Mouse (Mus musculus) hindbrain, embryonic 11.5 days (tissue): ENCODE measurements around the gene Gucd1. TPM values are rescaled to one million over a fixed set of nuclear protein-coding genes. Genes with fewer than 3 reads are reported as not detected.
"Not testable (repeated sequence)": the region's sequence is repeated elsewhere in the genome, so short reads cannot be mapped to it uniquely, and the experiment has no call there.

ENCODE experiments used
- ATAC-seq: fragments of 200-750 bp; cut with Nextera tagmentation; 2 replicates; pipeline ENCODE4 v1.8.0; 2017; ENCODE audit warnings: mild to moderate bottlenecking, moderate TSS enrichment, moderate library complexity; ENCODE audit not compliant: low FRiP score
- DNase-seq: peaks from one replicate; pipeline ENCODE4 v3.0.0-alpha.2; 2015; ENCODE audit warnings: low spot score
- H3K27ac ChIP-seq: fragments of 300-500 bp; sonication (generic); 2 replicates; pipeline ENCODE4 v1.5.1; 2014; ENCODE audit warnings: mild to moderate bottlenecking, low read depth, low read length
- H3K27me3 ChIP-seq: fragments of 300-500 bp; sonication (generic); 2 replicates; pipeline ENCODE4 v1.6.1; 2014; ENCODE audit warnings: mild to moderate bottlenecking, low read length, moderate library complexity, mixed read lengths; ENCODE audit not compliant: control insufficient read depth, insufficient read depth
- H3K36me3 ChIP-seq: fragments of 300-500 bp; sonication (generic); 2 replicates; pipeline ENCODE4 v1.6.1; 2014; ENCODE audit warnings: mild to moderate bottlenecking, low read length, moderate library complexity, mixed read lengths; ENCODE audit not compliant: control insufficient read depth, insufficient read depth
- H3K4me1 ChIP-seq: fragments of 300-500 bp; sonication (generic); replicated peaks from 2 replicates; pipeline ENCODE4 v1.6.1; 2014; ENCODE audit warnings: low read length, mixed read lengths; ENCODE audit not compliant: control insufficient read depth, insufficient read depth
- H3K4me2 ChIP-seq: fragments of 300-500 bp; sonication (generic); replicated peaks from 2 replicates; pipeline ENCODE4 v1.6.1; 2014; ENCODE audit warnings: mild to moderate bottlenecking, low read depth, low read length
- H3K4me3 ChIP-seq: fragments of 300-500 bp; sonication (generic); 2 replicates; pipeline ENCODE4 v1.5.1; 2014; ENCODE audit warnings: low read depth, low read length
- H3K9ac ChIP-seq: fragments of 300-500 bp; sonication (generic); 2 replicates; pipeline ENCODE4 v1.6.1; 2014; ENCODE audit warnings: low read depth, low read length
- H3K9me3 ChIP-seq: fragments of 300-500 bp; sonication (generic); 2 replicates; pipeline ENCODE4 v1.6.1; 2016; ENCODE audit warnings: low read length; ENCODE audit not compliant: control insufficient read depth
- WGBS: fragments of 180-500 bp; shearing (Covaris S2); extraction: QIAGEN DNeasy Blood & Tissue Kit; methylation state at CpG from one replicate; pipeline ENCODE4 v1.1.7; 2014; 5-methylcytosine and 5-hydroxymethylcytosine counted together
- polyA plus RNA-seq: library from polyadenylated mRNA; unstranded; fragments of >200 nt; fragmentation: Nextera tagmentation; extraction: Ambion mirVana; gene quantifications from 2 replicates; pipeline ENCODE4 v1.2.1, GENCODE M21; 2014

Gucd1 gene
- polyA plus RNA-seq, 1 experiment from 2014 or later: 26.7 TPM

DNA sequence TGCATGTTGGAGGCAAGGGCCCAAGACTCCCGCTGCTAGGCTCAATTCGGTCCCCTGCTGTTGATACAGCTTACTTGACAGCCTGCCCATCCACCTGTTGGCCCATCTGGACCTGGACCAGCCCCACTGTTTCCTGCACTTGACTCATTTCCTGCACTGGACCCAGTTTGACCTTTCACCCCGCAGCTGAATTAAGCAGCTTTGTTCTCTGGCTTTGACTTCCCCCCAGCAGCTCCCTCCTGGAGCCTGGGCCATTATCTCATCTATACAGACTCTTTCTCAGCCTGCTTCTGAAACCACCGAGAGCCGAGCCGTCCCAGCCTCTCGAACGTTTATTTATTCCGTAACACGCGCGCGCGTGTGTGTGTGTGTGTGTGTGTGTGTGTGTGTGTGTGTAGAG lies 120.8 kb downstream of the Gucd1 start:
- Histone ChIP-seq H3K4me2 (no peak overlapping the region), H3K27ac (no peak overlapping the region), H3K9ac (no peak overlapping the region), H3K27me3 (no peaks in the 10 kb centered on the region), H3K4me1 (no peaks in the 10 kb centered on the region), H3K36me3 (no peaks in the 10 kb centered on the region), H3K4me3 (no peak overlapping the region), H3K9me3 (no peaks in the 10 kb centered on the region)
- no peak for ATAC-seq
- peak; percentile 18 for DNase-seq
- WGBS: 53% methylated on average over 14 of the region's 14 CpGs

GRCm38 (mm10) chr10:75394796-75395195 lies 123.0 kb downstream of the Gucd1 start:
- no peaks in the 10 kb centered on the region for H3K36me3 ChIP-seq
- DNase-seq (no peak), ATAC-seq (no peak)
- 87% methylated on average over 8 of the region's 8 CpGs for WGBS
- no peaks in the 10 kb centered on the region for H3K27me3 ChIP-seq
- H3K4me3 ChIP-seq: no peak overlapping the region
- H3K9ac ChIP-seq: no peak overlapping the region
- no peaks in the 10 kb centered on the region for H3K4me1 ChIP-seq
- no peak overlapping the region for H3K27ac ChIP-seq
- no peaks in the 10 kb centered on the region for H3K9me3 ChIP-seq
- H3K4me2 ChIP-seq: no peak overlapping the region

DNA sequence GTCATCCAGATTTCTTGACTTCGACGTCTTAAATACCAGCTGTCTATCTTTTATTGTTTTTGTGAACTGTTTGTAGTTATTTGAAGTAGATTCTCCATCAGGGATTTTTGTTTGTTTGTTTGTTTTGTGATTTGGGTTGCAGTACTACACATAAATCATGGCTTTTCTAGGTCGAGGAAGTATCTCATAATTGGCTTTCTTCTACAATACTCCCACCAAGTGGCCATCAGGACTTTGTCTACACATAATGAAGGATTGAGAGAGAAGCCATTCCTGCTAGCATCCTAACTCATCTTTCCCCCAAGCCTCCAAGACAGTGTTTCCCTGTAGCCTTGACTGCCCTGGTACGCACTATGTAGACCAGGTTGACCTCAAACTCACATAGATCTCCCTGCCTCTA lies 126.9 kb downstream of the Gucd1 start:
- WGBS: 85% methylated on average over 4 of the region's 4 CpGs
- Histone ChIP-seq H3K9ac (no peak overlapping the region), H3K9me3 (no peaks in the 10 kb centered on the region), H3K4me3 (no peak overlapping the region), H3K36me3 (no peaks in the 10 kb centered on the region), H3K27ac (no peak overlapping the region), H3K4me1 (no peaks in the 10 kb centered on the region), H3K27me3 (no peaks in the 10 kb centered on the region), H3K4me2 (no peak overlapping the region)
- ATAC-seq (no peak), DNase-seq (no peak)

DNA sequence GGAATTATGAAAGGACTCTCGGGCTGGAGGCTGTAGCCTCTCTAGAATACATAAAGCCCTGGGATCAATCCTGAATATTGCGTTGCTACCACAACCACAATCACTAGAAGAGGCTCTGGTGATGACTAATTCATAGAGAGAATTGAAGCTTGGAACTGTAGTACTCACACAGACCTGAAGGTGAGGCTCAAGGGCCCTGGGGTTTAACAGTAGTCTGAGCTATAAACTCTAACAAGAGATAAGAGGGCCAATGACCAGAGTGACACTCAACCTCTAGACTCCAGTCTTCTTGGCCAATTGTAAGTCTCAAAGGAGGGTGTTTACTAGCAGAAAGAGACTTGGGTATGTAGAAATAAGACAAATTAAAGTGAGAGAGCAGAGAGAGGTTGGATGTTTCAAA lies 127.6 kb downstream of the Gucd1 start:
- Histone ChIP-seq H3K4me2 (no peak overlapping the region), H3K36me3 (no peaks in the 10 kb centered on the region), H3K27ac (no peak overlapping the region), H3K27me3 (no peaks in the 10 kb centered on the region), H3K9ac (no peak overlapping the region), H3K9me3 (no peaks in the 10 kb centered on the region), H3K4me3 (no peak overlapping the region), H3K4me1 (no peaks in the 10 kb centered on the region)
- 91% methylated on average over 2 of the region's 2 CpGs for WGBS
- no peak for DNase-seq
- no peak for ATAC-seq

GRCm38 (mm10) chr10:75378688-75379087 lies 139.1 kb downstream of the Gucd1 start:
- ATAC-seq: no peak
- Histone ChIP-seq H3K4me3 (no peak overlapping the region), H3K27me3 (no peaks in the 10 kb centered on the region), H3K4me2 (no peak overlapping the region), H3K9ac (no peak overlapping the region), H3K36me3 (no peaks in the 10 kb centered on the region), H3K4me1 (no peaks in the 10 kb centered on the region), H3K27ac (no peak overlapping the region), H3K9me3 (no peaks in the 10 kb centered on the region)
- 89% methylated on average over 10 of the region's 10 CpGs for WGBS
- no peak for DNase-seq

GRCm38 (mm10) chr10:75373655-75374351 lies 144.0 kb downstream of the Gucd1 start:
- DNase-seq, ATAC-seq, H3K9me3 ChIP-seq, H3K36me3 ChIP-seq, H3K9ac ChIP-seq, H3K4me3 ChIP-seq, H3K4me2 ChIP-seq, H3K27ac ChIP-seq, H3K27me3 ChIP-seq, H3K4me1 ChIP-seq: not testable (repeated sequence)
- 96% methylated on average over 11 of the region's 19 CpGs for WGBS

- no peak overlapping the region for H3K27ac ChIP-seq
- H3K4me2 ChIP-seq: no peak overlapping the region
- H3K36me3 ChIP-seq: no peaks in the 10 kb centered on the region
- H3K27me3 ChIP-seq: no peaks in the 10 kb centered on the region
- H3K4me1 ChIP-seq: no peaks in the 10 kb centered on the region
- ATAC-seq (no peak), DNase-seq (no peak)
- H3K9me3 ChIP-seq: no peaks in the 10 kb centered on the region
- no peak overlapping the region for H3K4me3 ChIP-seq
- 60% methylated on average over 6 of the region's 6 CpGs for WGBS
- H3K9ac ChIP-seq: no peak overlapping the region
Measured at GRCm38 (mm10) chr10:75365231-75365633, 152.5 kb downstream of the Gucd1 start.

GRCm38 (mm10) chr10:75364796-75365195 lies 153.0 kb downstream of the Gucd1 start:
- no peak; the same call in 1 of the 2 replicates for ATAC-seq

GRCm38 (mm10) chr10:75364214-75364690 lies 153.5 kb downstream of the Gucd1 start:
- not testable (repeated sequence) for H3K4me2 ChIP-seq, H3K27ac ChIP-seq, H3K9ac ChIP-seq, H3K9me3 ChIP-seq, H3K4me3 ChIP-seq, H3K36me3 ChIP-seq, H3K27me3 ChIP-seq, H3K4me1 ChIP-seq
- ATAC-seq (peak; percentile 86), DNase-seq (peak; percentile 34)
- WGBS: 20% methylated on average over 1 of the region's 1 CpGs

More at GRCm38 (mm10) chr10:75364796-75365195, 153.0 kb downstream of the Gucd1 start:
- H3K9me3 ChIP-seq: no peaks in the 10 kb centered on the region
- DNase-seq: peak; percentile 1
- no peak overlapping the region for H3K4me2 ChIP-seq
- H3K27me3 ChIP-seq: no peaks in the 10 kb centered on the region
- H3K9ac ChIP-seq: no peak overlapping the region
- H3K27ac ChIP-seq: no peak overlapping the region
- WGBS: 88% methylated on average over 9 of the region's 9 CpGs
- H3K4me1 ChIP-seq: no peaks in the 10 kb centered on the region
- H3K36me3 ChIP-seq: no peaks in the 10 kb centered on the region
- no peak overlapping the region for H3K4me3 ChIP-seq
